Mouse (Mus musculus): ENCODE measurements around the gene Eef1akmt2. TPM values are rescaled to one million over a fixed set of nuclear protein-coding genes. Genes with fewer than 3 reads are reported as not detected.

The Eef1akmt2 gene
- total RNA-seq, 2 experiments from 2014 or later, result 5.0 to 6.8 TPM

GRCm38 (mm10) chr7:132875391-132876086 lies 23.1 kb upstream of the Eef1akmt2 start:
- DNase-seq, result no peak
- intact Hi-C loops (cut with DNase I), result no loop called here

- intact Hi-C loops (cut with DNase I), result no loop called here
These were observed 20.6 kb upstream of the Eef1akmt2 start for GRCm38 (mm10) chr7:132873043-132873442.

GRCm38 (mm10) chr7:132866316-132866715 lies 13.8 kb upstream of the Eef1akmt2 start:
- no peak for DNase-seq
- intact Hi-C loops (cut with DNase I), result no loop called here

More at GRCm38 (mm10) chr7:132873043-132873442, 20.6 kb upstream of the Eef1akmt2 start:
- no peak for DNase-seq

- intact Hi-C loops (cut with DNase I), result loop anchor here (5.0 kb wide), 1 partner anchor 138 kb away; no protein-coding TSS in a partner anchor
- peak; percentile 79 to 82 for DNase-seq
These were observed 6.8 kb upstream of the Eef1akmt2 start, which contains the start of gene Abraxas2 for GRCm38 (mm10) chr7:132859042-132859958. Abraxas2 (plus strand) TSS chr7:132859225.

GRCm38 (mm10) chr7:132858043-132858608 lies 5.7 kb upstream of the Eef1akmt2 start:
- intact Hi-C loops (cut with DNase I), result loop anchor here (5.0 kb wide), 1 partner anchor 139 kb away; no protein-coding TSS in a partner anchor
- no peak for DNase-seq

- intact Hi-C loops (cut with DNase I), result loop anchor here (5.0 kb wide), 1 partner anchor 141 kb away; no protein-coding TSS in a partner anchor
These were observed 3.6 kb upstream of the Eef1akmt2 start for GRCm38 (mm10) chr7:132856083-132856482.

GRCm38 (mm10) chr7:132853946-132854345 lies 1.5 kb upstream of the Eef1akmt2 start:
- no peak for DNase-seq
- intact Hi-C loops (cut with DNase I), result loop anchor here (5.0 kb wide), 1 partner anchor 37 kb away; no protein-coding TSS in a partner anchor

More at GRCm38 (mm10) chr7:132856083-132856482, 3.6 kb upstream of the Eef1akmt2 start:
- DNase-seq, result no peak

GRCm38 (mm10) chr7:132853361-132853760 lies 888 bp upstream of the Eef1akmt2 start:
- intact Hi-C loops (cut with DNase I), result loop anchor here (5.0 kb wide), 1 partner anchor 36 kb away; no protein-coding TSS in a partner anchor
- DNase-seq, result no peak

- no peak for DNase-seq
- intact Hi-C loops (cut with DNase I), result no loop called here
These were observed 9.3 kb downstream of the Eef1akmt2 start for GRCm38 (mm10) chr7:132843152-132843551.

GRCm38 (mm10) chr7:132842455-132842854 lies 10.0 kb downstream of the Eef1akmt2 start:
- no peak for DNase-seq

GRCm38 (mm10) chr7:132841287-132841686 lies 11.2 kb downstream of the Eef1akmt2 start:
- intact Hi-C loops (cut with DNase I), result no loop called here

More at GRCm38 (mm10) chr7:132842455-132842854, 10.0 kb downstream of the Eef1akmt2 start:
- intact Hi-C loops (cut with DNase I), result no loop called here

GRCm38 (mm10) chr7:132830955-132831354 lies 21.5 kb downstream of the Eef1akmt2 start:
- no peak for DNase-seq

More at GRCm38 (mm10) chr7:132841287-132841686, 11.2 kb downstream of the Eef1akmt2 start:
- DNase-seq, result no peak

GRCm38 (mm10) chr7:132824346-132825022 lies 28.0 kb downstream of the Eef1akmt2 start:
- no peak for DNase-seq
- intact Hi-C loops (cut with DNase I), result no loop called here

More at GRCm38 (mm10) chr7:132830955-132831354, 21.5 kb downstream of the Eef1akmt2 start:
- intact Hi-C loops (cut with DNase I), result no loop called here

GRCm38 (mm10) chr7:132823832-132824231 lies 28.6 kb downstream of the Eef1akmt2 start:
- intact Hi-C loops (cut with DNase I), result no loop called here
- no peak for DNase-seq

GRCm38 (mm10) chr7:132820692-132821091 lies 31.8 kb downstream of the Eef1akmt2 start:
- intact Hi-C loops (cut with DNase I), result no loop called here
- no peak for DNase-seq

- intact Hi-C loops (cut with DNase I), result loop anchor here (5.0 to 10.0 kb wide), 3 partner anchors 35 to 242 kb away; partner anchors contain the start of genes Eef1akmt2 and Oat
- DNase-seq, result no peak
These were observed 35.4 kb downstream of the Eef1akmt2 start for GRCm38 (mm10) chr7:132817056-132817455.

- intact Hi-C loops (cut with DNase I), result loop anchor here (5.0 to 10.0 kb wide), 3 partner anchors 36 to 242 kb away; partner anchors contain the start of genes Eef1akmt2 and Oat
These were observed 35.9 kb downstream of the Eef1akmt2 start for GRCm38 (mm10) chr7:132816528-132816927.

GRCm38 (mm10) chr7:132815081-132815480 lies 37.4 kb downstream of the Eef1akmt2 start:
- DNase-seq, result no peak
- intact Hi-C loops (cut with DNase I), result loop anchor here (5.0 to 10.0 kb wide), 3 partner anchors 37 to 240 kb away; partner anchors contain the start of genes Eef1akmt2 and Oat

More at GRCm38 (mm10) chr7:132816528-132816927, 35.9 kb downstream of the Eef1akmt2 start:
- no peak for DNase-seq

- intact Hi-C loops (cut with DNase I), result loop anchor here (5.0 to 10.0 kb wide), 5 partner anchors 77 to 239 kb away; partner anchors contain the start of gene Oat
- no peak for DNase-seq
These were observed 38.4 kb downstream of the Eef1akmt2 start for GRCm38 (mm10) chr7:132814089-132814450.
